Mouse (Mus musculus) lung, embryonic 16.5 days (tissue): ENCODE results near the gene Map1b. TPM values are rescaled to one million over a fixed set of nuclear protein-coding genes. Genes with fewer than 3 reads are reported as not detected.

Source experiments
- ATAC-seq: fragments of 200-750 bp; cut with Nextera tagmentation; 2 replicates; pipeline ENCODE4 v1.8.0; 2017; ENCODE audit warnings: low read depth, mild to moderate bottlenecking, moderate library complexity
- H3K27ac ChIP-seq: fragments of 300-500 bp; sonication (generic); 2 replicates; pipeline ENCODE4 v1.5.1; 2014; ENCODE audit warnings: mild to moderate bottlenecking, control low read depth, low read length
- H3K27me3 ChIP-seq: fragments of 300-500 bp; sonication (generic); 2 replicates; pipeline ENCODE4 v1.6.1; 2014; ENCODE audit warnings: low read depth, low read length, mixed read lengths; ENCODE audit not compliant: control insufficient read depth, insufficient read depth
- H3K36me3 ChIP-seq: fragments of 300-500 bp; sonication (generic); 2 replicates; pipeline ENCODE4 v1.6.1; 2014; ENCODE audit warnings: low read length; ENCODE audit not compliant: control insufficient read depth, insufficient read depth
- H3K4me1 ChIP-seq: fragments of 300-500 bp; sonication (generic); replicated peaks from 2 replicates; pipeline ENCODE4 v1.6.1; 2014; ENCODE audit warnings: low read length, mixed read lengths; ENCODE audit not compliant: control insufficient read depth, insufficient read depth
- H3K4me2 ChIP-seq: fragments of 300-500 bp; sonication (generic); 2 replicates; pipeline ENCODE4 v1.6.1; 2014; ENCODE audit warnings: low read depth, low read length, control low read depth
- H3K4me3 ChIP-seq: fragments of 300-500 bp; sonication (generic); 2 replicates; pipeline ENCODE4 v1.5.1; 2014; ENCODE audit warnings: mild to moderate bottlenecking, low read length, control low read depth
- H3K9ac ChIP-seq: fragments of 300-500 bp; sonication (generic); 2 replicates; pipeline ENCODE4 v1.6.1; 2014; ENCODE audit warnings: low read length, control low read depth
- H3K9me3 ChIP-seq: fragments of 300-500 bp; sonication (generic); 2 replicates; pipeline ENCODE4 v1.6.1; 2016; ENCODE audit warnings: low read length; ENCODE audit not compliant: control insufficient read depth
- WGBS: fragments of 180-500 bp; shearing (Covaris S2); extraction: QIAGEN DNeasy Blood & Tissue Kit; methylation state at CpG from one replicate; pipeline ENCODE4 v1.1.7; 2014; 5-methylcytosine and 5-hydroxymethylcytosine counted together
- polyA plus RNA-seq: library from polyadenylated mRNA; unstranded; fragments of >200 nt; fragmentation: Nextera tagmentation; extraction: Ambion mirVana; gene quantifications from 2 replicates; pipeline ENCODE4 v1.2.1, GENCODE M21; 2015

Map1b gene
- polyA plus RNA-seq, 1 experiment from 2014 or later, result 67.1 TPM

- no peak overlapping the region for H3K27ac ChIP-seq
- no peaks in the 10 kb centered on the region for H3K27me3 ChIP-seq
- no peaks in the 10 kb centered on the region for H3K36me3 ChIP-seq
- H3K9ac ChIP-seq, result no peak overlapping the region
- no peak for ATAC-seq
- WGBS, result 62% methylated on average over 7 of the region's 7 CpGs
- no peaks in the 10 kb centered on the region for H3K9me3 ChIP-seq
- H3K4me2 ChIP-seq, result no peak overlapping the region
- H3K4me1 ChIP-seq, result peaks cover 13% of the 10 kb centered on the region
- no peak overlapping the region for H3K4me3 ChIP-seq
These were observed 65.6 kb downstream of the Map1b start for GRCm38 (mm10) chr13:99450766-99451165.

GRCm38 (mm10) chr13:99449547-99449946 lies 66.8 kb downstream of the Map1b start:
- WGBS, result 90% methylated on average over 4 of the region's 4 CpGs
- Histone ChIP-seq H3K36me3 (no peaks in the 10 kb centered on the region), H3K9ac (no peak overlapping the region), H3K27me3 (no peaks in the 10 kb centered on the region), H3K4me2 (no peak overlapping the region), H3K4me3 (no peak overlapping the region), H3K4me1 (peaks cover 16% of the 10 kb centered on the region), H3K9me3 (no peaks in the 10 kb centered on the region), H3K27ac (no peak overlapping the region)
- ATAC-seq, result no peak

- Histone ChIP-seq H3K4me3 (no peak overlapping the region), H3K36me3 (no peaks in the 10 kb centered on the region), H3K27ac (no peak overlapping the region), H3K4me2 (no peak overlapping the region), H3K4me1 (peaks cover 17% of the 10 kb centered on the region), H3K9me3 (no peaks in the 10 kb centered on the region), H3K9ac (no peak overlapping the region), H3K27me3 (no peaks in the 10 kb centered on the region)
- WGBS, result 67% methylated on average over 4 of the region's 4 CpGs
- ATAC-seq, result no peak
These were observed 68.1 kb downstream of the Map1b start for GRCm38 (mm10) chr13:99448278-99448677.

- Histone ChIP-seq H3K27ac (no peak overlapping the region), H3K27me3 (no peaks in the 10 kb centered on the region), H3K4me1 (peaks cover 17% of the 10 kb centered on the region), H3K36me3 (no peaks in the 10 kb centered on the region), H3K9me3 (no peaks in the 10 kb centered on the region), H3K9ac (no peak overlapping the region), H3K4me2 (no peak overlapping the region), H3K4me3 (no peak overlapping the region)
- WGBS, result 28% methylated on average over 11 of the region's 11 CpGs
- ATAC-seq, result 0 out of 2 replicates have a peak, but pooled peaks have one; percentile 34
These were observed 68.7 kb downstream of the Map1b start for GRCm38 (mm10) chr13:99447403-99448199.

- WGBS, result 67% methylated on average over 7 of the region's 7 CpGs
- Histone ChIP-seq H3K4me3 (no peak overlapping the region), H3K4me1 (peaks cover 17% of the 10 kb centered on the region), H3K9me3 (no peaks in the 10 kb centered on the region), H3K4me2 (no peak overlapping the region), H3K9ac (no peak overlapping the region), H3K36me3 (no peaks in the 10 kb centered on the region), H3K27me3 (no peaks in the 10 kb centered on the region), H3K27ac (0 out of 2 replicates have a peak overlapping the region, but pooled peaks have one; percentile 4)
- no peak for ATAC-seq
These were observed 69.3 kb downstream of the Map1b start for GRCm38 (mm10) chr13:99447002-99447401.

- H3K27me3 ChIP-seq, result no peaks in the 10 kb centered on the region
- H3K4me3 ChIP-seq, result no peak overlapping the region
- H3K9ac ChIP-seq, result no peak overlapping the region
- H3K36me3 ChIP-seq, result no peaks in the 10 kb centered on the region
- no peak overlapping the region for H3K4me2 ChIP-seq
- peaks cover 15% of the 10 kb centered on the region for H3K4me1 ChIP-seq
- H3K9me3 ChIP-seq, result no peaks in the 10 kb centered on the region
- H3K27ac ChIP-seq, result no peak overlapping the region
- ATAC-seq, result peak; percentile 41; the same call in 1 of the 2 replicates
- WGBS, result 4% methylated on average over 6 of the region's 6 CpGs
These were observed 71.5 kb downstream of the Map1b start for GRCm38 (mm10) chr13:99444880-99445279.

- no peak overlapping the region for H3K9ac ChIP-seq
- no peaks in the 10 kb centered on the region for H3K27me3 ChIP-seq
- no peak overlapping the region for H3K27ac ChIP-seq
- 31% methylated on average over 10 of the region's 10 CpGs for WGBS
- H3K9me3 ChIP-seq, result no peaks in the 10 kb centered on the region
- H3K4me2 ChIP-seq, result no peak overlapping the region
- peaks cover 15% of the 10 kb centered on the region for H3K4me1 ChIP-seq
- ATAC-seq, result no peak
- H3K4me3 ChIP-seq, result no peak overlapping the region
- no peaks in the 10 kb centered on the region for H3K36me3 ChIP-seq
These were observed 71.9 kb downstream of the Map1b start for GRCm38 (mm10) chr13:99444431-99444871.

GRCm38 (mm10) chr13:99443484-99444175 lies 72.7 kb downstream of the Map1b start:
- no peak overlapping the region for H3K27ac ChIP-seq
- no peaks in the 10 kb centered on the region for H3K27me3 ChIP-seq
- ATAC-seq, result no peak
- no peak overlapping the region for H3K4me2 ChIP-seq
- H3K9ac ChIP-seq, result no peak overlapping the region
- H3K4me1 ChIP-seq, result peaks cover 15% of the 10 kb centered on the region
- no peak overlapping the region for H3K4me3 ChIP-seq
- H3K36me3 ChIP-seq, result no peaks in the 10 kb centered on the region
- H3K9me3 ChIP-seq, result no peaks in the 10 kb centered on the region
- 86% methylated on average over 7 of the region's 7 CpGs for WGBS

- H3K9me3 ChIP-seq, result no peaks in the 10 kb centered on the region
- WGBS, result 82% methylated on average over 12 of the region's 12 CpGs
- peaks cover 15% of the 10 kb centered on the region for H3K4me1 ChIP-seq
- H3K27me3 ChIP-seq, result no peaks in the 10 kb centered on the region
- no peak for ATAC-seq
- no peak overlapping the region for H3K9ac ChIP-seq
- no peak overlapping the region for H3K27ac ChIP-seq
- no peak overlapping the region for H3K4me2 ChIP-seq
- no peaks in the 10 kb centered on the region for H3K36me3 ChIP-seq
- no peak overlapping the region for H3K4me3 ChIP-seq
These were observed 73.7 kb downstream of the Map1b start for GRCm38 (mm10) chr13:99442434-99443249.
